Mouse (Mus musculus): ENCODE results near the gene Gin1.
"Not testable (repeated sequence)": the region's sequence is repeated elsewhere in the genome, so short reads cannot be mapped to it uniquely, and the experiment has no call there.

Gin1 gene

GRCm38 (mm10) chr1:97769904-97770753, at the start of gene Gin1, which contains the start of gene Ppip5k2:
Gin1 (plus strand) TSS chr1:97770172.
Ppip5k2 (minus strand) TSS chr1:97770411.
- DNase-seq (ENCODE audit: low read depth, low spot score), result peak; percentile 96

- DNase-seq (ENCODE audit: low read depth, low spot score), result no peak
Measured at GRCm38 (mm10) chr1:97726730-97727129, 43.2 kb upstream of the Gin1 start.

- DNase-seq (ENCODE audit: low read depth, low spot score), result no peak
Measured at GRCm38 (mm10) chr1:97729339-97729738, 40.6 kb upstream of the Gin1 start.

- no peak for DNase-seq (ENCODE audit: low read depth, low spot score)
Measured at GRCm38 (mm10) chr1:97743063-97743462, 26.9 kb upstream of the Gin1 start.

- no peak for DNase-seq (ENCODE audit: low read depth, low spot score)
Measured at GRCm38 (mm10) chr1:97745712-97746111, 24.3 kb upstream of the Gin1 start.

GRCm38 (mm10) chr1:97746261-97746660, 23.7 kb upstream of the Gin1 start:
- no peak for DNase-seq (ENCODE audit: low read depth, low spot score)

DNA sequence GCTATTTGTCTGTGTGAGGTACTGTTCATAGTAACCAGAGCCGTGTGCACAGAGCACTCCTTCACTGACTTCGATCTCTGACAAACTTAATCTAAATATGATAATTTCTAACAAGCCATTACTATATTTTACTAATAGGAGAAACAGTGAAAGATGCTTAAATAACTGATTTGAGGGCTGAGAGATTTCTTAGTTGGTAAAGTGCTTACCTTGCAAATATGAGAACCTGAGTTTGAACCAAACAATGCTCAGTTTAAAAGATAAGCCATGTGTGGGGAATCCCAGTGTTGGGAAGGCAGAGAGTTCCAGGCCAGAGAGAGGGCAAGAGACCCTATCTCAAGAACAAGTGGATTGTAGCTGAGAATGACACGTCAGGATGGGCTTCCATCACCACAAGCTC, 21.8 kb upstream of the Gin1 start:
- no peak for DNase-seq (ENCODE audit: low read depth, low spot score)

- no peak for DNase-seq (ENCODE audit: low read depth, low spot score)
Measured at GRCm38 (mm10) chr1:97753216-97753615, 16.8 kb upstream of the Gin1 start.

GRCm38 (mm10) chr1:97754392-97754791, 15.6 kb upstream of the Gin1 start:
- DNase-seq (ENCODE audit: low read depth, low spot score), result no peak

DNA sequence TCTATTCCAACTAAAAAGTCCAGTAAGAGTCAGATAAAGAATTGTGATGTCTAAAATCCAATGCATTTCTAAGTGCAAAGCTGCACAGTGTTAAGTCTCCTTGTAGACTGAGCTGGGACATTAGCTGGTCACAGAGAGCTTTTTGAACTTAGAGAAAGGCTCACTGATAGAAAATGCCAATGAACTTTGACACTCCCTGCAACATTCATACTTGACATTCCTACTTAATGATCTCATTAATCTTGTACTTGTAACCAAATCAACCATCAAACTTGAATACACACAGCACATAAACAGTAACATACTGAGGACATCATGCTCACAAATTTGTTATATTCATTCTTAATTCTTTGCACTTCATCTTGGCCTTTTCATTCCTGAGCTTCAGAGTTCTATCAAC, 10.1 kb upstream of the Gin1 start:
- DNase-seq (ENCODE audit: low read depth, low spot score), result no peak

DNA sequence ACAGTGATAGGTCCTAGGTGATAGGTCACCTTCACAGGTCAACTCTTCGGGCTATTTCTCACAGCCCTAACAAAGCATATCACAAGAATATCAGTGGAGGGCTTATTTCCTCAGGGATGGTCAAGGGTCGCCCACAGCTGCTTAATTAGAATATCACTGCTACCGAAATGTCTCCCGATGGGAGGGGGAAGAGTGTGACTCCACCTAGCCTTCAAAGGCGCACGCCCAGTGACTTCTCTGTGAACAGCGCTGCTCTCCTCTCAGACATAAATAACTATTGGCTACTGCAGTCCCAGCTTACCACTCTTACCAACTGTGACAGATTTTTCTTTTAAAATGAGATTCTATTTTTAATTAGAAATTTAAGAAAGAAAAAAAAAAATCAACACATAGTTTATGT, 9.4 kb upstream of the Gin1 start:
- DNase-seq (ENCODE audit: low read depth, low spot score), result no peak

DNA sequence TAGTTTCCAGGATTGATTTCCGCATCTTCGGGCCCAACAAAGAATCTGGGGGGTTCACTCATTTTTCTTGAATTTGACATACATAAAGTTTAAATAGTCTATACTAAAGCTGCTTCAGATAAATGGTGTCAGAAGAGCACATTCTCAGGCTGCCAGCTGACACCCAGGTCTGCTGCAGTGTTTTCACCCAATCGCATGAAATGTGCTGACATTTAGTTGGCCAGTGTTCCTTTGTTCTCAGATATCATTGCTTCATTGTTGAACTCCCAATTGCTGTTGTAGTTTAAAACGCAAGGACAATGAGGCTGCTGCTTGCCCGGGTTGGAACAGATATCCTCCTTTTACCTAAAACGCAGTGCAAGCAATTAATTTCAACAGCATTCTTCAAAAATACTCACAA, 8.5 kb upstream of the Gin1 start:
- DNase-seq (ENCODE audit: low read depth, low spot score), result no peak

GRCm38 (mm10) chr1:97765712-97766111, 4.3 kb upstream of the Gin1 start:
- not testable (repeated sequence) for DNase-seq (ENCODE audit: low read depth, low spot score)

DNA sequence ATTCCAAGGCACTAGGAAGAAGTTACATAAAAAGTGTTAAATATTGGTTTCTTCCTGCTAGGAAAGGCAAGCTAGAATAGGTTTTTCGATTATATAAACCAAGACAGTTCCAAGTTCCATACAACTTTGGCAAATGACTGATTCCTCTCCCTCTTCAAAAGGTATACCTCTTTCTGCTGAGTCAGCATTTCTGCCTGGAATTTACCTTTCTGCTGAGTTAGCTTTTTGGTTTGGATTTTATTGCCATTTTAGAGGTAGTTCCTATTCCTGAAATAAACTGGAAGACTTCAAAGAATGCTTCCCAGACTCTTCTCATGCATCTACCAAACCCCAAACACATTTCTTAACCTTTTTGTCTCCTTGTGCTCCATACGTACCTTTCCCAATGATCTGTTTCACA, 1.9 kb upstream of the Gin1 start:
- DNase-seq (ENCODE audit: low read depth, low spot score), result no peak

DNA sequence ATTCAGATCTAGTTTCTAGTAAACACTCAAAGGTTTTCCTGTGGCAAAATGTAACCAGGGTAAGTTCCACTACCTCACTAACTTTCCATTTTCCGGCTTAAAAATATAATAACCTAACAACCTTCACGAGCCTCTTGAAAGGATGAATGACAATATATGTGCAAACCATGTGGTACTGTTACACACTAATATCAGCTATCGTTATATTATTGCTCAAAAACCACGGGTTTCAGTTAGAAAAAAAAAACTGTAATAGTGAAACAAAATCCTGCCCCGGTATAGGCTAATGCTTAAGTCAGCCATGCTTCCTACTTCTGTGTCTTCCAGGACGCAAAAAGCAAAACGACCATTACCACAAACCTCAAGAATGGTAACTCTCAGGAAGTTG, 1.1 kb upstream of the Gin1 start:
- DNase-seq (ENCODE audit: low read depth, low spot score), result no peak

GRCm38 (mm10) chr1:97769294-97769903, 573 bp upstream of the Gin1 start:
- peak; percentile 24 for DNase-seq (ENCODE audit: low read depth, low spot score)

DNA sequence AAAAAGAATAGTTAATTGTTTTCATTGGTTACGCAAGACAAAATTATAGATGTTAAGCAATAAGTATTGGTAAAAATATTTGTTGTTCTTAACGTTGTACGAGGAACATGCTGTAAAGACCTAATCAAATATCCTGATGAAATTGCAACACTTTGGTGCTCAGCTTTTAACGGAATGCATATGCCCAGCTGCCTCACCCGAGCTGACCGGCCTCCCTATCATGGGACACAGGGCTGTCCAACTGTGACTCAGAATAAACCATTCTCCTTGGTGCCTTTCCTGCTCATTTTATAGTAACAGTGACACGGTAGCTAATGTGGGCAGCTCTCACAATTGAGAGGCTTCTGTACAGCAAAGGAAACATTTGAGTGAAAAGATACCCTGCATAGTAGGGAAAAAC, 1.1 kb downstream of the Gin1 start:
- no peak for DNase-seq (ENCODE audit: low read depth, low spot score)

DNA sequence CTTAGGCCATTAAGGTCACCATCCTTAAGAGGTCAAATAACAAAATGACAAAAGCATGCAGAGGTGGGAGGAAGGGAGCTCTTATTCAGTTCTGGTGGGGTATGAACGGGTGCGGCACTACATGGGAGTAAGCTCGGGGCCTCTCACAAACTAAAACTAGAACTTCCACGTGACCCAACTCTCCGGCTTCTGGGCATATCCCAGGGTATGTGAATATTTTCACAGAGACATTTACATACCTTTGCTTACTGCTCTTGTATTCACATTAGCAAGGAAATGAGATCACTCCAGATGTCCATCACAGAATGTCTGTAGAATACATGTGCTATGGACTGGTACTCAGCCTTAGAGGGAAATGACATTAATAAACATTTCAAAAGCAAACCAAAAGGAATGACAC, 1.8 kb downstream of the Gin1 start:
- no peak for DNase-seq (ENCODE audit: low read depth, low spot score)

DNA sequence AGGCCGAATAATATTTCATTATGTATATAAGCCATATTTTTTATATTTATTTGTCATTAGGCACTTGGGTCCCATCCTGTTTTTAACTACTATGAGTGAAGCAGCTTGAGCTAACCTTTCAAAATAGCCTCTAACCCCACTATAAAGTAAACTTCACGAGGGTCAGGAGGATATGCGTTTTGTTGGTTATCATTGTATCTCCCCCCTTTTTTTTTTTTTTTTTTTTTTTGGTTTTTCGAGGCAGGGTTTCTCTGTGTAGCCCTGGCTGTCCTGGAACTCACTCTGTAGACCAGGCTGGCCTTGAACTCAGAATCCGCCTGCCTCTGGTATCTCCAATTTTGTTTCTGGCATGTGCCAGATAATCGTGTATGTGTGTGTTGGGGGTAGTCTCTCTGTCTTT, 3.4 kb downstream of the Gin1 start:
- no peak for DNase-seq (ENCODE audit: low read depth, low spot score)

DNA sequence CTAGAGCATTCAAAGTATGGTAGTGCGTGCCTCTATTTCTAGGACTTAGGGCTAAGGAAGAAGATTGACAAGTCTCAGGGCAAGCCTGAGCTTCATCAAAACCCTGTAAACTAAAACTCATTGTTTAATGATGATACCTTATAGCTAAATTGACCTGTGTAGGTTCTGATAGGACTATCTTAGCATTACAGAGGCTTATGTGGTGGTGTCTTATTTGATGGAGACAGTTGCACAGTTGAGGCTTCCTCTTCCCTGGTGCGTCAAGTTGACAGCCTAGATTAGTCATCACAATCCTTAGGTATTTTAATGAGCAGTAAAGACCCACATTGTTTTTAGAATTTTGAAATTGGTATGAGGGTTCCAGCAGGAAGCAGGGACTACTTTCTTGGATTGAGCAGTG, 4.0 kb downstream of the Gin1 start:
- DNase-seq (ENCODE audit: low read depth, low spot score), result no peak

DNA sequence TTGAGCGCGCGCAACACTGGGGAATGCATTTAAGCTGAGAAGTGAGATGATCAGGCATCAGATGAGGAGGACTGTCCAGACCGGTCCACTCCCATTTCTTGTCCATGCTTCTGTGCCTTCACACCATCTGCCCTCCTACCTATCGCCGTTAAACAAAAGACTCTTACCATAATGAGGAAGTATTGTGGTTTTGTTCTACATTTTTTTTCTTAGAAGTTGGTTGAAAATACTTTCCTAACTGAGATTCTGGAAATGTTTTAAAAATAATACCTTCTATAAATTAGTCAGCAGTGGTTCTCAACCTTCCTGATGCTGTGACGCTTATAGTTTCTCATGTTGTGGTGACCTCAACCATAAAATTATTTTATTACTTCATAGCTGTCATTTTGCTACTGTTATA, 11.7 kb downstream of the Gin1 start:
- DNase-seq (ENCODE audit: low read depth, low spot score), result no peak

GRCm38 (mm10) chr1:97784928-97785327, 15.0 kb downstream of the Gin1 start:
- no peak for DNase-seq (ENCODE audit: low read depth, low spot score)

DNA sequence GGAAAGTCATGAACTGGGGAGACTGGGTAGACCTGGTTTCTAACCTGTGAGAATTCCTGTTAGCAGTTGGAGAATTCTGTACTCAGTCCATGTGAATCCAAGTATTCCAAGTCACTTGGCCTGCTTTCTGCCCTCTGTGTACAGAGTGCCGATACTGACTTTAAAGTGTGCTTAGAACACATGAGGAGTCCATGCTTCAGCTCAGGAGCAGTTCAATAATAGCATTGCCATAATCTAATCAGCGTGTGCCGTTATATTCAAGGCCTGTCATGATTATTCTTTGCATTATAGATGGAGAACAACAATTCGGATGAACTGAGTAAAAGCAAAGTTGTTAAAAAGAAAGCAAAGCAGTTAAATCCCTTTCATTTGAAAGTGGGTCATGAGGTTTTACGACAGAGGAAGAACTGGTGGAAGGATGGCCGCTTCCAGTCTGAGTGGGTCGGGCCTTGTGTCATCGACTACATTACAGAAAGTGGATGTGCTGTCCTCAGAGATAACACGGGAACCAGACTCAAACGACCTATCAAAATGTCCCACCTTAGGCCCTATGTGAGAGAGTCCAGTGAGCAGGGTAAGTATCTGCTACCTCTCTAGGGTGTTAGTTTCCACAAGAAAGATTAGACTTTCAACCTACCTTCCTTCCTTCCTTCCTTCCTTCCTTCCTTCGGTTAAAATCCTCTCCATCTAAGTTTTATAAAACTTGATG, 15.9 kb downstream of the Gin1 start:
- no peak for DNase-seq (ENCODE audit: low read depth, low spot score)
